Mouse (Mus musculus): Measurements from ENCODE around the gene Bank1. TPM values are rescaled to one million over a fixed set of nuclear protein-coding genes. Genes with fewer than 3 reads are reported as not detected.

Bank1 gene
- total RNA-seq, 2 experiments from 2014 or later: 0.30 to 0.56 TPM

DNA sequence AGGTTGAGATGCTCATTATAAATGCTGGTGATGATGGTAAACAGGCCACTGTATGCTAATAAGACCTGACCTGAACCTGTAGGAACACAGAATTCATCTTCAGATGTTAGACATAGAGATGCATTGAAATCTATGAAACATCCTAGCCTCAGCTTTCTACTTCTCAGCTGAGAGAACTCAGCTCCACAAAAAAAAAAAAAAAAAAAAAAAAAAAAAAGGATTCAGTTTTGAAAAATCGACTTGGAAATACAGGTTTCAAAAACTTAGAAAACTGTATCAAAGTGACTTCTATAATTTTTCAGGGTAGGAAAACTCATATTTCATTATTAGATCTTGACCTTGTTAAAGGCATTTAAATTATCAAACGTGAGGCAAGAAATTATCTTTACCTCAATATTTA lies 222.5 kb downstream of the Bank1 start:
- no peak for DNase-seq

DNA sequence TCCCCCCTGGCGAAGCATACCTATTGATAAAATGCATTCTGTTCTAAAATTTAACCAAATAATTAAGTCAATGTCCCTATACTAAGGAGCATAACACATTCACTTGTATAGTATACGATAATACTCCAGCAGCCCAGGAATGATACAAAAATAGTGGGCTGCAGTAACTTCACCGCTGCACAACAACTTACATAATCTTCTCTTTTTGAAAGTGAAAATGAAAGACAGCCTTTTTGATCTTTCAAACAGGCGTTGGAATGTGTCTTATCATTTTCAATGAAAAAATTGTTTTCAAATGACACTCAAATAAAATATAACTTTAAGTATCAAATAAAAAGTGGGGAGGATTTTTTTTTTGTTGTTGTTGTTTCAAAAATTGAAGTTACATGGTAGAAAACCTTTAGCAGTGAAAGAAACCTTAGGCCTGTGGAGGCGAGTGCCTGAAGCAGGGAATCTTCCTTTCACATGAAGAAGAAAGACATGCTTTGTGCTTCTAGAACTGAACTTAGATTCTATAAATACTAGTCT lies 224.8 kb downstream of the Bank1 start:
- no peak for DNase-seq

DNA sequence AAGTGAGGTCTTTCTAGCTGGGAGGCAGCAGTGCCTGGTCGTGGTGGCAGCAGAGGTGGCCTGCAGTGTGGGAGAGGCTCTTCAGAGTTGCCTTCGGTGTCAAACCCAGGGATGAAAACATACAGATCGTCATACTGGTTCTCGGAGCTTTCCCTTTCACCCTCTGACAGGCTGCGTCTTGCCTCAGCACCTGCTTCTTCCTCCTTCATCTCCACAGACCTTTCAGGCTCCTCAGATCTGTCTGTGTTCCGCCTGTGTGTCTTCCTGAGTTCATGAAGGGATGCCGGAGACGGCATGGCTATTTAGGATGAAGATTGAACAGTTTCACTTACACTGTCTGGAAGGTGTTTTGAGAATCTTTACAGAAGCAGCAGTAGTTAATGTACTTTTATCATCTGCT lies 225.6 kb downstream of the Bank1 start:
- no peak for DNase-seq

DNA sequence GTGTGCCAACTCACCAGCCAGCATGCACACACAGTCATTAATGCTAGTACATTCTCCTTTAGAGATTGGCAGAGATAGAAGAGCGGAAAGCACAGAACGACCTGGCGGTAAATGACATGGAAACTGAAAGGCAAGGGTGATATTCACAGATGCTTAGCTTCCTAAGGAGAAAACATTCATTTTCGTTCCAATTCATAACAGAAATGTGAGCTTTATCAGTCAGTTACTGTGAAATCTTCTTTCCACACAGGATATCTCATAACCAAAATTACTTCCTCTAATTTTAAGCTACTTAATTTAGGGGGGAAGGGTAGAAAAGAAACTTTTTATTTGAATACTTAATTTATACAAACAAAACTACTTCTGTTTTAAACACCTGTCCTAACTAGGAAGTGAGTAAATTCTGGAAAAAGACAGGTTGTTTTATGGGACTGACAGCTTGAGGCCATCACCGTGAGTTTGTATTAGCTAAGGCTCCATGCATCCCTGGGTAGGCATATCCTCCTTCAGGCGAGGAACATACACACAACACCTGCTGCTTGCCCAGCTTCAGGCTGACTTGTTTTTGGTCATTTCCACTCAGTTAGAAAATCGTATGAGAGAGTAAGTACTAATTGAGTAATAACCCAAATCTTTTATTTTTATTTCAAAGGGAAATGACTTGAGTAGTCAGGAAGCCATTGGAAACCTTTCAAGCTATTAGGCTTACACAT lies 238.8 kb downstream of the Bank1 start:
- no peak for DNase-seq

DNA sequence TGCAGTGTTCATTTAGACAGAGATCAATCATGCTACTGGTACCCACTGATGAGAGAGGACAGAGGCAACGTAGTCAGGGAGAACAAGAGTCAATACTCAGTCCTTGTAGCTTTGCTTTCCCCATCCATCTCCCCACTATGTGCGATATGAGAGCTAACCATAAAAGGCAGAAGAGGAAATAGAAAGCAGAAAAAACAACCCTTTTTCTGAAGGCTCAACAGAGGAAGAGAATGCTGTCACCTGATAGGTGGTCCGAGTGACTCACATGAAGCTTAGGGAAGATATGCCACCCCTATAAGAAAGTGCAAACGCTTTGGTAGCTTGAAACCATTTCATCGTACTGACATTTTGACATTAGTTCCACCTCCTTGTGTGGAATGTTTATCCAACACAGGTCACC lies 239.4 kb downstream of the Bank1 start:
- DNase-seq: no peak

DNA sequence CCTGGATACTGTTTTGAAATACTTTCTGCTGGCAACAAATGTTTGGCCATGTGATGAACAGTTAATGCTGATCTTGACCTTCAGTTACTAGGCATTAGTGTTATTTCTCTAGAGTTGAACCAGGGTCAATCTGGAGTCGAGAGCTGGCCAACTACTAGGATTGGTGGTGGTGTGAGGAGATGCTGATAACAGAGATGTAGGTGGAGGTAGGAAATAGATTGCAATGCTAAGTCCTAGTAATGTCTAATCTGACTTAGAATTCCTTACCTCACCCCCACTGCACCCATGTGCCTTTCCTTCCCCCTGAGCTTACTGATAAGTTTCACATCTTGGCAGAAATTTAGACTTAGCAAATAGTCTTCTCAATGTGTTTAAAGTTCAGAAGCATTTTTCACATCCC lies 240.8 kb downstream of the Bank1 start:
- no peak for DNase-seq

DNA sequence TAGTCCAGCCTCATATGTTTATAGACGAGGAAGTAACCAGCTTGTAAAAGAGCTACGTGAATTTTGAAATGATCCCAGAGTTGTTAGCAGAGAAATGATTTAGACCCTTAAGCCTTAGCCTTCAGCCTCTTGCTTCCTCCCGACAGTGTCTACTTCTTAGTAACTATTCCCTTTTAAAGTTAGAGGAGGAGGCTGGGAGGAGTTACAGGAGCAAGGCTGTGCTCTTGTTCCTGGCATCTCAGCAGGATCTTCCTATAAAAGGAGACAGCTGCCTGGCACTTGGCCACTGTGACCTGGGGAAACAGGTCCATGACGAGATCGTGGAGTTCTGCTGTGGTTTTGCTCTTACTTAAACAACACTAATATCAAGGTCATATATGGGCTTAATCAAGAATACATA lies 241.8 kb downstream of the Bank1 start:
- DNase-seq: peak; percentile 1 to 7

DNA sequence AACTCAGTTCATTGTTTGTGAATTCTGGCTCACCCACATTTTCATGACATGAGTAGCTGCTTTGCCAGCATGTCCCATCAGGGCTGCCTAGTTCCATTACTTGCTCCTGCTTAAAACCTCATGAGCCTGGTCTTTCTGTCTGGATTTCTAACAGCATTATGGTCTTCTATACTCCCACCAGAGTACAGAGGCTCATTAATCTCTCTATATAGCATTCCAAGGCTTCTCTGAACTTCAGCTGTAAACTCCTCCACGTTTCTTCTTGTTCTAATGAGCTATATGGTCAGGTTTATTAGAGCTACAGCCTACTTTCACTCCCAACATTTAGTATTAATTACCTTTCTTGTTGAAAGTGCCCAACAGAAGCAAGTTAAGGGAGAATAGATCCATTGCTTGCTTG lies 244.6 kb downstream of the Bank1 start:
- no peak for DNase-seq

DNA sequence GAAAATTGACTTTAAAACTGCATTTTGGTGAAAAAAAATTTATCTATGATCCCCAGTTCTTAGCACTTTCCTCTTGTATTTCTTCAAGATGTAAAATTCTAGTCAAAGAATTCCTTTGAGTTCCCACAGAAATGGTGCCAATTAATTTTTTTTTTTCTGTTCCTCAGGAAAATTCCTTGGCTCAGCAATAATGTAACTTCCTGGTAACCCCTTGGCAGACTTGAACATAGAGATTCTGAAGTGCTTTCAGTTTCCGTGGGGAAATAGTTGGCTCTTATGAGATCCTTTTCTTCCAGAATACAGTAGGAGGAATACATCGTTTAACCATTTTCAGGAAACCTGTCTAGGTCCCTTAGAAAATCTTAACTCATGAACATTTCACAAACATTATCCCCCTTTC lies 247.3 kb downstream of the Bank1 start:
- DNase-seq: no peak

DNA sequence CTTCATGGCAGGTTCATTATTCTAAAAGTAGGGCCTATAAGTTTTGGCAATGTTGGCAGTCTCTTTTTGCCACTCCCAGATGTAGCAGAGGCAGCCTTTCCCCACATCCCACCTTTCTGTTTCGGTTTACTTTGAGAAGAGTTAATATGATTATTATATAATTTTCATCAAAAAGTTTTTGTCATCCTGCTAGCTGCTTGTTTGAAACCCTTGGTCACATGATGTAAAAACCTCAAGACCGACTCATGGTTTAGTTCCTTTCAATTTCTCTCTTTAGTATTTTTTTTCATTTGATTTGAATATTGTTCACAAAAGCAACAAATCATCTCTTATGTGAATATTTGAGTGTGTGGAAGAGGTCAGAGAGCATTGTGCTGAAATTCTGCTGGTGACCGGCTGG lies 255.5 kb downstream of the Bank1 start:
- no peak for DNase-seq

DNA sequence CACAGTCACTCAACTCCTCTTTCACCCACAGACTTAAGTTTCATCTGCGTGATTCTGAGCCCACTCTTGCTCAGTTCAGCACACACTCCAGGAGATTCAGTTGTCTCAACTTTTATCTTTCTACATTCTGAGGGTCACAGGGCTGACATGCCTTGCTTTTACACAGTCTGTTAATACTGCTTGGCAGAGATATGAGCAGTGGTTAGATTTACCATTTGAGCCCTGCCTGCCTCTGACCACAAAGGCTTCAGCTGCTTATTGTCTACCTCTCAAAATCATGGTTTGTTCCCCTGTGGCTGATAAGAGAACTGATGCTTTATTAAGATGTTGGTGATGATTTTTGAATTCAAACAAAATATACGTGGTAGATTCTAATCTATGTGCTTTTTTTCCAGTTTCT lies 264.0 kb downstream of the Bank1 start:
- DNase-seq: no peak

DNA sequence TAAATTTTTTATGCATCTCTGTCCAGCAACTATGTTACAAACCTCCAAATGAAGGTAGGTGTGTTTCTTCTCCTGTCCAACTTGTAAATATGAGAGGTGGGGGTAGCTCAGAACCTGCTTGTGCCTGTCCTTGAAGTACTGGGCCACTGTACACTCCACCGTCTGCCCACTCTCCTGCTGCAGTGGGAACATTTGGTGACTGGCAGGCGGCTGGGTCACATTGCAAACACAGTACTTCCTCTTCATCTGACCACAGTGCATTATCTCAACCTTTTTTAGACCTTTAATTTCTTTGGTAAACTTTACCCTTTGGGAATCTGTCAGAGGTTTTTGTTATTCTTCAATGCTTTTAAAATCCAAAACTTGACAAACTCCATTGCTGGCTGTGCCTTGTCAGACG lies 275.2 kb downstream of the Bank1 start:
- no peak for DNase-seq

DNA sequence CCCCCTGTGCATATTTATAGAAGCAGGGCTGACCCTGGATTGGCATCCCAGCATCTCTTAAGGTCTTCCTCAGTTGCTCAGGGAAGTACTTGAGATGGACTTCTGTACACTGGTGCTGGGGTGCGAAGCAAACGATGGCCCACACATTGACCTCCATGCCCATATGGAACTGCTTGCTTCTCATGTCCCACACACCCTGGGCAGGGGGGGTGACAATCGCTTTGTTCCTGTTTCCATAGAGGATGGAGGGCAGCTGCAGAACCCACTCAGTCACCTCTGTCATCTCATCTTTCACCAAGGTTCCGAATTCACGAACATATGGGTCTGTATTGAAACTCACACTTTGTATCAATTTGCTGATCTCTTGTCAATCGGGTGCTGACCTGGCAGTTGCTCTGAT lies 275.7 kb downstream of the Bank1 start:
- no peak for DNase-seq

DNA sequence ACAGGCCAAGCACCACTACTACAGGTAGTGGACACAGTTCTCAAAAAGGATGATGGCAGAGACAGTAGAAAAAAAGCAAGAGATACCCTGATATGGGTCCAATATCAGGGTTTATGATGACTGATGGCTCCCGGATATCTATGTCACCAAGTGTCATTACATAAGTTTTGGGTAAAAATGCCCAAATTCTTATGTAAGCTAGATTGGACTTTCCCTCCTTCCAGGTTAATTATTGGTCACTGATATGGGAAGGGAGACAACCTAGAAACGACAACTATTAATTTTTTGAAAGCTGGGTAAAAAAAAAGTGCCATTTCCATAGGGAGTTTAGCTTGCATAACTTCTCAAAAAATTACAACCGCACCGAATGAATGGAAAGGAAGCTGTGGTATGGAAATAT lies 277.8 kb downstream of the Bank1 start:
- DNase-seq: no peak

DNA sequence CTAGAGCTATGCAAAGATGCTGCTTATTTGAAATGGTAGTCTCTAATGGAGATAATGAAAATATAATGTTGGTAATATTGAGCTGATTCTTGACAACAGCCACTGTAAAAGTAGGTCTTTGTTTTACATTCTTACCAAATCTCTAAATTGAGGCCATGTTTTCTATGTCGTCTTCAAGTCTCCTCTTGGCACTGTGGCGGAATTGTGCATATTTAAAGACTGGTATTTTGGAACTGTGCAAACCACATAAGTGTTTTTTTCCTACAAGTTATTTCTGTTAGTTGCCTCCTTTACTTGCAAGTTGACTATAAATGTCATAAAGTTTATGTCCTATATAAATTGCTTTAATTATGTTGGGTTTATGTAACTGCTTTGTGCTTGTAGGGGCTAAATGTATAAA lies 280.5 kb downstream of the Bank1 start:
- no peak for DNase-seq

DNA sequence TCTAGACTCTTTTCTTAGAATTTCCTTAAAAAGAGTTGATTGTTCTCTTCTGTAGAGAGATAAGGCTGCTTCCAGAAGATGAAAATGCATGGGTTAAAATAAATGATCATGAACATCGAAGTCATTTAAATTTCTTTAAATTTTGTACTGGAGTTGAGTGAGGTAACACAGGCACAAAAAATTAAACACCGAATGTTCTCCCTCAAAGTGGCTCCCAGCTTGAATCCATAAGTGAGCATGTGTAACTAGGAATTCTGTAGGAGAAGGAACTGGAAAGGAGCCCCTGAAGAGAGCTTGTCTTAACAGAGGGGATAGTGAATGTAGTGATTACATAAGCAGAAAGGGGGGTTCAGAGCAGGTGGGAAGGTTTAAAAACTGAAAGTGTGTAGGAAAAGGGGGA lies 285.8 kb downstream of the Bank1 start:
- DNase-seq: no peak

DNA sequence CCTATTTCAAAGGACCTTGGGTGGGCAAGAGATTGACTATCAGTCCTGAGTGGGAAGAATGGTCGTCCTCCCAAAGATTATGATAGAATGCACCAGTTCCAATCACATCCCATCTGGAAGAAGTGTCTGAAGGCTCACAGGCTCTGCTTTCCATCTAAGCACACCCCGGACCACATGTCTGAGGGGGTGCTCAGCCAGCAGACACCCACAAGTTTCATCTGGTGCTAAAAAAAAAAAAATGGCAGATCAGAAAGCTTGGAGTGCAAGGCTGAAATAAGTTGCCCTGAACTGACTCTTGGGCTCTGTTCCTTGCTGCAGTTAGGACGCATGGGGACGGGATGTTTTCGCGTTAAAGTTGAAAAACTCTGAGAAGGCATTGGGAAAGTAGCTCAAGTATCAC lies 286.4 kb downstream of the Bank1 start:
- no peak for DNase-seq

DNA sequence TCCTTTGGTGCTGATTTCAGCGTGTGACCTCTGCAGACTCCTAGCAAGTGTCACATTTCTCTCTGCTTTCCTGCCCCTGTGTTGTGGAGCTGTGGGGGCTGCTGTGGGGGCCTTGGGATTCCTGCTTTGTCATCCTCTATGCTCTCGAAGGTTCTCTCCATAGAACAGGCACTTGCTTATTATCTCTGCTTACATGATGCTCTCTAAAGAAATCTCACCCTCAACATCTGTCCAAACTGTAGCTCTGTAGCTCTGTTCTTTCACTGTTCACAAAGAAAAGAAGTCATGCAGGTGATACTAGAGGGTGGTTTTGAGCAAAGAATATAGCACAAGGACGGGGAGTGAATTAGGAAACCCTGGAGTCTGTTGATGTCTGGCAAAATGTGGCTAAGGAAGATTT lies 288.6 kb downstream of the Bank1 start:
- DNase-seq: no peak

DNA sequence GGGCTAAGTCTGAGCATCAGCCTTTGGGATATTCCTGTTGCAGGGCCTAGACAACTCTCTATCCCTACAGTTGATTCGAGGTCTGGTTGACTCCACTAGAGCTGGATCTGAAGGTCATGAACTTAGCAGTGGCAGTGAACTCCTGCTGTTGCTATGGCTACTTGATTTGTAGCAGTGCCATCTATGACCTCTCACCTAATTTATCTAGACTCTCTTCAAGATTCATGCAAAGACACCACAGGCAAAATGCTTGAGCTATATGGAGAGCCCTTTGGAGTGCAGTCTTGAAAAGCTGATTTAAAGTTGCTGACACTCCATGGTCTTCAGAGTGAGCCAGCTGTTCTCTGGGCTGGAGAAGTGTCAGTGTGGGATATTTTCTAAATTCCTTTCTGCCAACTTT lies 290.1 kb downstream of the Bank1 start:
- peak in 1 of 2 experiments; percentile 2 for DNase-seq

DNA sequence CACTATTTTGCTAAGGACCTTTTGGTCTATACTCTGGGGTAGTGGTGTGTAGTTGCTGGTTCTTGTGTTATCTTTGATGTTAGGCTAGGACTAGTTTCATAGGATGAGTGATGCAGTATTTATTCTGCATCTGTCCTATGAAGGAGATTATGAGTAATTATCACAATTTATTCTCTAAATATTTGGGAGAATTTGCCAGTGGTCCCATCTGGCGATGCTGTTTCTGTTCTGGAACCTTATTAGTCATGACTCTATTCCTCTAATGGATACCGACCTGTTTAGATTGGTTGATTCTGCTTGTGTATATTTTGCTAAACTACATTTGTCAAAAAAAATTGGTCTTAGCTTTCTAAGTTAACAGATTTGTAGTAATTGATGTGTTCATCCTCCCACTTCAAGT lies 301.0 kb downstream of the Bank1 start:
- DNase-seq: no peak

DNA sequence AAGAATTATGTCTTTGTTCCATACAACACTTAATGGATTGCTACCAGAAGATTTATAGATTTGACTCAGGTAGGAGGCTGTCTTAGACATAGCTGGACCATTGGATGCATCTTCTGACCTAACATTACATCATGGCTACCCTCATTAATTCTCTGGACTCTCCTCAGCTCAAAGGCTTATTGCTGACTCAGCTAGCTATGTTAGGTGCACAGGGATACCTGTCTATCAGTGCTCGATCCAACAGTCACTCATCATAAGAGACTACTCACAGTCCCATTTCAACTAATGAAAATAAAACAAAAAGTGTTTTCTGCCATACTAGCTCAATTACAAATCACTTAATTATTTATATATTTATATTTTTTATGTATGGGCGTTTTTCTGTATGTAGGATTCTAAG lies 308.3 kb downstream of the Bank1 start:
- DNase-seq: no peak

DNA sequence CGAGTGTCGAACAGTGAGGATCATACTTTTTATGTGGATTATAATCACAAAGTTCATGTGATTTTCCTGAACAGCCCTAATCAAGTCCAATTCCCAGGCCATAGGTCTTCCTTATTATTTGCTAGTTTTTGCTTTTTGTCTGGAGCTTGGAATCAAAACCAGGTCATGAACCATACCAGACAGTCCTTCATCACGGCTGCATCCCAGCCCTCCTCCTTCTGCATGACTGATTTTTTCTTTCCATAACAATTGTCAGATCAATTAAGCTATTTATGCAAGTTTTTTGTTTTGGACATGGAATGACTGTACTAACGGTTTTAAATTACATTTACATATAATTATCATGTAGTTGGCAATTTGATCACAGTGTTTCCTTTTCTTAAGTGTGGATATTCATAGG lies 315.2 kb downstream of the Bank1 start:
- no peak for DNase-seq

DNA sequence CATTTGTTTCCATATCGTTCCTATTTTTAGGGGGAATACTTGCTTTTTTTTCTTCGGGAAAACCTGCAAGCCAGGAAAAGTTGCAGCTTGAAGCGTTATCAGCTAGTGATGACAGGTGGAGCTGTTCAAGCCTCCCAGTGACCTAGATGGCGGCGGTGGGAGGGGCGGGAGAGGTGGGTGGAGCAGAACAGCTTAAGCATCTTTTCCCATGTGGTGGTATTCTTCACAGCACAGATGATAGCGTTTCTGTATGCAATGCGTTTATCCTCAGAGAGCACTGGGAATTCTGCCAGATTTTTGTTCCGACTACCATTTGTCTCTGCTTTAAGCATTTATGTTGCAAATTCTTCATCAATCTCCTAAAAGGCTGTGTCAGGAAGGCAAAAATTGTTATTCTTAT lies 318.0 kb downstream of the Bank1 start:
- peak; percentile 5 to 9 for DNase-seq

DNA sequence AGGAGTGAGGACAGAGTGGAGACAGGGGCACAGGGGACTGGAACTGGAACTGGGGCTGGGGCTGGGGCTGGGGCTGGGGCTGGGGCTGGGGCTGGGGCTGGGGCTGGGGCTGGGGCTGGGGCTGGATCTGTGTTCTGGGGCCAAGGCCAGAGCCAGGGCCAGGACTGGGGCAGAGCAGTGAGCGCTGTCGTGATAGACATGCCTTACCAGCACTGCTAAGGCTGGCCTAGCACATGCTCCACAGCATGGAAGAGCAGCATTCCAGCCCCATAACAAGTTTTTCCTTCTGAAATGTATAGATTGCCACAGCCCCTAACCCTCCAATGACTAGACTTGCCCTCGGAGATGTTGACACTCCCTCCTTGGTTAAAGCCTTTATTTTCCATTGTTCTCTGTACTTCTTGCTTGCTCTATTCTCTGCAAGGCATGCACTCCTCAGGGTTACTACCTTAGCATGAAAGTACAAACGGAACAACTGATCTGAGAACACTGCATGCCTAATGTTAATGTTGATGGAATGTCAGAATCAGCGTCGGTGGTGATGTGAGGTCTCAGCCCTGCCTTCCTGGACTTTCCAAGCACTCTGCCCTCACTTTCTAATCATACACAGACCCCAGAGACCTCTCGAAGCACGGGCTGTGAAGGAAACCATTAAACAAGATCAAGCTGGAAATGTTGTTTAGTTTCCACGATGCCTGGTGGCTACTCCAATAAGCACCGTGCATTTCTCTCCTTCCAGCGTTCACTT lies 318.6 kb downstream of the Bank1 start:
- DNase-seq: no peak
